Mouse (Mus musculus) liver (tissue): ENCODE measurements around the gene Mrc2.

ENCODE experiments used
- DNase-seq: peaks from one replicate; pipeline ENCODE4 v3.0.0-alpha.2; 2020; ENCODE audit warnings: mixed read lengths

The Mrc2 gene

GRCm38 (mm10) chr11:105390290-105390689, 97.8 kb downstream of the Mrc2 start:
- no peak for DNase-seq
